Mouse (Mus musculus) C2C12 (cell line): ENCODE data around the gene Arpc1a.

ENCODE experiments used
- CTCF ChIP-seq: IDR thresholded peaks from one replicate; pipeline ENCODE4 v1.5.1; 2011; ENCODE audit not compliant: control insufficient read depth, insufficient read depth, insufficient read length
- MAX ChIP-seq: IDR thresholded peaks from one replicate; pipeline ENCODE4 v1.6.1; 2011; ENCODE audit warnings: mild to moderate bottlenecking, control low read depth

DNA sequence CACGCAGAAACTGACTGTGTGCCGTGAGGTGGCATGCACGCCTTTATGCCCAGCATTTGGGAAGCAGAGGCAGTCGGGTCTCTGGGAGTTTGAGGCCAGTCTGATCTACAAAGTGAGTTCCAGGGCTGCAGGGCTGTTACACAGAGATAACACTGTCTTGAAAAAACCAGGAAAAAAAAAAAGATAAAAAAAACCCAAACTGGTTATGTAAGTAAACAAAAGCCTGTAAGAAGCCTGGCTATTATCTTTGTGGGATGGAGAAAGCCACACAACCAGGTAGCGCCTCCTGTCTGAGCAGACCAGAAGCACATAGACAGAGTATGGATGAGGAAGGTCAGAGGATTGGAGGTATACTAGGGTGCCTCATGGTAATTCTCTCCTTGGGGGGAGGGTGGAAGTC lies 69.1 kb downstream of the Arpc1a start:
- TF ChIP-seq CTCF, result no peak
- no peak for TF ChIP-seq MAX
